Mouse (Mus musculus) inflammation-experienced regulatory T-cells, adult 6 months (primary cell): ENCODE results near the gene Egfem1. TPM values are rescaled to one million over a fixed set of nuclear protein-coding genes. Genes with fewer than 3 reads are reported as not detected.

Source experiments
- ATAC-seq: one replicate; pipeline ENCODE4 v1.8.0; 2017
- polyA plus RNA-seq, 3 experiments: library from polyadenylated mRNA; unstranded; fragments of 100-300 nt; shearing (Covaris generic); gene quantifications; one replicate each; pipeline ENCODE4 v1.2.1; 2017

Gene Egfem1
- polyA plus RNA-seq, 3 experiments from 2014 or later, result not detected

DNA sequence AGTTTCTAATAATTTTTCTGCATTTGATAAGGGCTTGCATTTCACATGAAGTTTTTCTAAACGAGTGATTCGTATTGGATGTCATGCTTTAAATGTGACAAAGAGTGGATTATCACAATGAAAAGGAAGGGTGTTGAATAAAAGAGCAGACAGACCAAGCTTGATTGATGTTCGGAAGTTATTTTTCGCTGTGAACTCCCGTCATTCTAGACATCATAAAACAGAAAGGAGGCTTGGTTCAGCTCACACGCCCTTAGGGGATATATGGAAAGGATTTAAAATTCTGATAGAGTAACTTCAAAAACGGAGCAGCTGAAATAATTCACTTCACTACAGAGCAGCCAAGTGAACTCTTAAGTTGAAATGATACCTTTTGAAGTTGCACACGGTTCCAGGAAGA is 285.1 kb downstream of the Egfem1 start:
- ATAC-seq, result no peak

DNA sequence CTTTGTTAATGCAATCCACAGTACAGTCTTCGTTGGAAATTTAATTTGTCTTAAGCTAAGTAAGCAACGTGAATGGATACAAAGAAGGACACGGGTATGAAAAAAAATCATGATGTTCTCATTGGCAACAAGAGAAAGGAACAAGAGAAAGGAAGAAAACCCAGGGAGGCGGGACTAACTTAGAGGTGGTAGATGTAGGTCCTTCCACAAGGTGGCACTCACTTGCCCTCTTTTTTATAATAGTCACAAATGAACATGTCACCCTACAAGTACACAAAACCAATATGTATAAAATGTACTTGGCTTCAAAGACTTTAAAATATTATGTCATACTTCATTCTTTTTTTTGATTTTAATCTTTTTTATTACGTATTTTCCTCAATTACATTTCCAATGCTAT is 288.7 kb downstream of the Egfem1 start:
- ATAC-seq, result no peak

- no peak for ATAC-seq
Observed at GRCm38 (mm10) chr3:29381255-29381654, 299.4 kb downstream of the Egfem1 start.

- ATAC-seq, result no peak
Observed at GRCm38 (mm10) chr3:29399064-29399463, 317.2 kb downstream of the Egfem1 start.

DNA sequence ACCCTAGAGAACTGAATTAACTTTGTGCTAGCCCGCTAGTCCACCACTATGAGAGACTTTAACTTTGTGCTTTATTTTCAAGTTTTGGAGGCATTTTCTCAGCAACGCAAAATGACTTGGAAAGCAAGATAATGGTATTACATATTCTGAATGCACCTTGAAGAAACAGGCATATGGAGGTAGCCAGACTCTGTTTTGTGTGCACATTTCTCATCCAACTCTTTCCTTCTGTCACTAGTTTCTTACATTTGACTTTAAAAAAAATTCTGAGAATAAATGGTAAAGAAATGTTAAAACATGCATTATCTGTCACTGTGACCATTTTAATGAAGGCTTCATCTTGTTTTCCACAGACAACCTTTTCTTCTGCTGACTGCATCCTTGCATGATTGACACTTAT is 339.8 kb downstream of the Egfem1 start:
- no peak for ATAC-seq

DNA sequence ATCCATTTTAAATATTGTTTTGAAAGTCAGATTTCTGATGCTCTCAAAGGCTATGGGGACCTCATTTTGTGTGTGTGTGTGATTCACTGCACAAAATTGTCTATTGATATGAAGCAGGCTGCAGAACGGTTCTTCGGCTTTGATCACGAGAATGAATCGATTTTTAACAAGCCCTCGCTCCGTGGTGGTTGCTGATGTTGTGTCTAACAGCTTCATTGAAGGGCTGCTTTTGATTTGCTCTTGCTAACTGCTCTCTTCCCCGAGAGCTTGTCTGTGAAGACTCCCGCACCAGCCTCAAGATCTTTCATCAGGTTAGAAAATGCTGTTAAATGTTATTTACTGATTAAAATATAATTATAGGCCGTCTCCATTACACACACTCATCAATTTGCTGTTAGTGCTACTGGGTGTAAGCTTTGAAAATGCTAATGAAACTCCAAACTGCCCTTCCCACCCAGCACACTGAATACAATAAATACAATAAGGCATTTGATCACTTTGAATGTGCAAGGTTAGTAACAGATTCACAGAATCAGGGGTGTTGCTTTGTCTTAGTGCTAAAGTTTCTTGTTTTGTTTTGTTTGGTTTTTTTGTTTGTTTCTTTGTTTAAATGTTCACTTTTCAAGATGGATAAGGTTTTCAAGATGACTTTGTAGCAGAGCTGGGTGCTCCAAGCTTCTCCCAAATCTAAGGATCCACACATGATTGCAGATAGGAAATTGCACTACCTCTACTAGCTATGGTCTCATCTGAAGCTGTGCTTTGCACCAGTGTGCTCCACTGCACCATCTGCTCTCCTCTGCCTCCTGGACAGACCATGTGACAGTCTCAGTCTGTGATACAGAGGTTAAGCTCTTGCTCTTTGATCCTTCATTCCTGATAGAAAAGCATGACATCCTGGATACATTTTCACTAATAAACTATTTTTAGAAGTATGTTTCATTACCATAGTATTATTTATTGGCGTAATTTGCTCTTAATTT is 350.6 kb downstream of the Egfem1 start:
- no peak for ATAC-seq

GRCm38 (mm10) chr3:29443024-29443423 is 361.2 kb downstream of the Egfem1 start:
- ATAC-seq, result no peak

DNA sequence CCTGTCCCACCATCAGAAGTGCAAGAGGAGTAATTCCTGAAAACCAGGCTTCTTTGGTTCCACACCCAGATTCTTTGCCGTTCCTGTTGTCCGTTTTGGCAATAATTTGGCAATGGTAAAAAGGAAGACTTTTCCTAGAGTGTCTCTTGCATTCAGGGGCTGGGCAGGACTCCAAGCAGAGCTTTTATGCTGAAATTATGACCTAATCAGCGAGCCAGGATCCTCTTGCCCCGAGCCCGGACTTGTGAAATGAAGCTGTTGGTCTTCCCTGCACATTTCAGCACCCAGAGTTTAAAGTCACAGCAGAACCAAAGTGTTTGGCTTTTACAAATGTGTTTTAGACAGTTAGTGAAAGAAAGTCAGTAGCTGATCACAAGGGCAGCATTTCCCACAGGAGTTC is 362.8 kb downstream of the Egfem1 start:
- ATAC-seq, result no peak

DNA sequence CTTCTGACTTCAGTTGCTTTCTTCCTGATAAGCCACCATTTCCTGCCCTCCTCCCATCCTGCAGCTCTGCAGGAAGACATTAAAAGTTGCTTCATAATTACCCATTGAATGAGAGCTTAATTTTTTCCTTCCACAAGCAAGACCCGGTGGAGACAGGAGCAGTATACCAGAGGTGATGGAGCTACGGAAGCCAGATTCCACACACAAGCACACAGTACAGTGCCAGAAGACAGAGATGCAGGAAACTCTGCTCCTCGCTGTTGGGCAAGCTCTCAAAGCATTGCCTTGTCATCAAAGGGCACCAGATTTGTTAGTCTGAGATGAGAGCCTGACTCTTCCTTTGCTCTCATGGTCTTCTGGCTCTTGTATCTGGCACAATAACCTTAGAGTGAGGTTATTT is 364.3 kb downstream of the Egfem1 start:
- ATAC-seq, result no peak

- ATAC-seq, result no peak
Observed at GRCm38 (mm10) chr3:29448829-29449406, 367.1 kb downstream of the Egfem1 start.

DNA sequence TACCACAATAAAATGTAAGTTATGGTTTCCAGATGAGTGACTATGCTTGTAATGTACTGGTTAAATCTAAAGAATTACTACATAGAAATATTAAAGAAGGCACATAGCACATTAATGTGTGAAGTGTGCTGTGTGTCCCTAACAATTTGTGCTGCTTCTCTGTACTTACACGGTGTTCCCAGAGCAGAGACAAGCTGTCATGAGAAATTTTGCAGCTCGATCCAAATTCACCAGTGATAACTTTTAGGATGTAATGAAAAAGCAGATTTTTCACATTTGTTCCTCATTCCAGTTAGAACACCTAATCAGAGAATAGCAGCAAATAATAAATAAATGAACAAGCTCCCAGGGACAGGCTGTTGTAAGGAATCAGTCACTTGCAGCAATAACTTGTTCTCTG is 416.4 kb downstream of the Egfem1 start:
- ATAC-seq, result no peak

GRCm38 (mm10) chr3:29499188-29499587 is 417.4 kb downstream of the Egfem1 start:
- ATAC-seq, result no peak

DNA sequence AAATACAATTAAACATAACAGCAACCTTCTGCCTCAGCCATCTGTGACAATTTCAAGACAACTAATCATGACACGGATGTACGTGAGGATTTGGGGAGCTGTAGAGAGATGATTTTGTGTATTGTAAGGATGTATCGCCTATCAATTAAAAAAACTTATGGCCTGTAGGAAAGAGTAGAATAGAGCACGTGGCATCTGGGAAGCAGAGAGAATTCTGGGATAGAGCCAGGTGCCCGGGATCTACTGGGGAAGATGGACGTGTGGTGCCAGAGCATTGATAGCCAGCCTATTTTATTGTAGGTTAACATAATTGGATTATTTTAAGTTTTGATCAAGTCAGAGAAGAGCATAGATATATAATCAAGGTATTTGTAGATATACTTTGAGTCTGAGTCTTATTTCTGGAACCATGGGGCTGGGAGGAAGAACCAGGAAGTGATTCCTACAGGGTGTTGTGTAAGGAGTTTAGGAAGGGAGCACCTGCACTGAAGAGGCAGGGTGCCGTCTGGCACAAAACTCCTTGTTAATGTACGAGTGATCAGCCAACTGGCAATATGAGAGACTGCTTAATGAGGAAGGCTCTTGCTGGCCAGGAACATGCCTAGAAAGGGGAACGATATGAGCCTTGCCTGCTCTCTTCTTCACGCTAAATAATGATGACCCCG is 443.6 kb downstream of the Egfem1 start:
- no peak for ATAC-seq

GRCm38 (mm10) chr3:29525963-29526301 is 444.1 kb downstream of the Egfem1 start:
- no peak for ATAC-seq

DNA sequence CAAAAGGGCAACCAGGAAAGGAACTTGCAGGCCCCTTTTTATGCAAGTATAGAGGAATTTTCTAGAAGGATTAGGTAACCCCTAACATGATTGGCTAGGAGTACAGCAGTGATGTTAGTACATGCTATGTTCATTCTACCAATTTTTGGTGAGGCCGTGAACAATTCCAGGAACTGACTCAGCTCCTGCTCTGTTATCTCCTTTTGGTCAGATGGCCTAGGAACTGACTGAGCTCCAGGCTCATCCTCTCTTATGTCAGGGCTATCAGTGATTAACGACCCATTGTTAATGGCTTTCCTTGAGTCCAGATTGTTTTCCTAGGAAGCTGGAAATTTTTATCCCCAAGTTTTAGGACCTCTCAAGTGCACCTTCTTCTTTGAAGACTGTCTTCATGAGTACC is 457.4 kb downstream of the Egfem1 start:
- ATAC-seq, result no peak

DNA sequence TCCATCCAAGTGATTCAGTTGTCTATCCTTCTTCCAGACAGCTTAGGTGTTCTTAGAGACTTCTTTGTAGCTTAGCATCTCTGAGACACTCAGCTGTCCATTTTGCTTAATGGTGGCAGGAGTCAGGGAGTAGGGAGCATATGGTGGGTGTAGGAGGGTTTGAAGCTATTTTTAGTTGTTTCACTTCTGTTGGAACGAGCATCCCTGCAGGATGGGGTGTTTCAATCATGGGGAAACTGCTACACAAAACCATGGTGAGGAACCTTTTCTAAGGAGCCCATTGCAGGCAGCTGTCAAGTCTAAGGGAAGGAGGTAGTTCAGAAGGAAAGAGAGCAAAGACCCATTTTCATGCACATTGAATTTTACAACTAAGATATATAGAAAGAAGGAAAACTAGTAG is 458.1 kb downstream of the Egfem1 start:
- ATAC-seq, result no peak

DNA sequence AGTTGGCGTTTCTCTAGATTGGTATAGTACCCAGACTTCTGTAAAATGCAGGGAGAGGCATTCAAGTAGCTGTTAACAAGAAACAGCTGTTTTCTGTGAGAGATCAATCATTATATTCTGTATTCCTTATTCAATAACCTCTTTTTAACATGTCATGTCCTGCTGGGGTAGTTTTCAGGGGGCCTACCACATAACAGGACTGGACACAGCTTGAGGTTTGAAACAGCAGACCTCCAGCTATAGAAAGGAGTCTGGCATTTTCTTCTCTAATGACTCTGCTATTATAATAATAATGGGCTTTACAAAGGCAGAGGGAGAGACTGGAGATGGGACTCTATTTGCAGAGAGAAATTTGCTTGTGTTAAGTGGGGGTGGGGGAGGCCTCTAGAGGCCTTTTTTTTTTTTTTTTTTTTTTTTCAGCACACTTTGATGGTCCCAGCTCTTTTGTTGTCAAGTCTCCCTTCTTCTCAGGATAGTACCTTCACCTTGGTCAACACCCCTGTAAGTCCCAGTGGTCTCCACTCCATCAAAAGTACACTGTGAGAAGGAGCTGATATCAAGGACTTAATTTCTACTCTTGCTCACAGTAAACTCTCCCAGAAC is 459.8 kb downstream of the Egfem1 start:
- no peak for ATAC-seq

- no peak for ATAC-seq
Observed at GRCm38 (mm10) chr3:29544056-29544455, 462.2 kb downstream of the Egfem1 start.

- ATAC-seq, result no peak
Observed at GRCm38 (mm10) chr3:29563171-29563570, 481.3 kb downstream of the Egfem1 start.

DNA sequence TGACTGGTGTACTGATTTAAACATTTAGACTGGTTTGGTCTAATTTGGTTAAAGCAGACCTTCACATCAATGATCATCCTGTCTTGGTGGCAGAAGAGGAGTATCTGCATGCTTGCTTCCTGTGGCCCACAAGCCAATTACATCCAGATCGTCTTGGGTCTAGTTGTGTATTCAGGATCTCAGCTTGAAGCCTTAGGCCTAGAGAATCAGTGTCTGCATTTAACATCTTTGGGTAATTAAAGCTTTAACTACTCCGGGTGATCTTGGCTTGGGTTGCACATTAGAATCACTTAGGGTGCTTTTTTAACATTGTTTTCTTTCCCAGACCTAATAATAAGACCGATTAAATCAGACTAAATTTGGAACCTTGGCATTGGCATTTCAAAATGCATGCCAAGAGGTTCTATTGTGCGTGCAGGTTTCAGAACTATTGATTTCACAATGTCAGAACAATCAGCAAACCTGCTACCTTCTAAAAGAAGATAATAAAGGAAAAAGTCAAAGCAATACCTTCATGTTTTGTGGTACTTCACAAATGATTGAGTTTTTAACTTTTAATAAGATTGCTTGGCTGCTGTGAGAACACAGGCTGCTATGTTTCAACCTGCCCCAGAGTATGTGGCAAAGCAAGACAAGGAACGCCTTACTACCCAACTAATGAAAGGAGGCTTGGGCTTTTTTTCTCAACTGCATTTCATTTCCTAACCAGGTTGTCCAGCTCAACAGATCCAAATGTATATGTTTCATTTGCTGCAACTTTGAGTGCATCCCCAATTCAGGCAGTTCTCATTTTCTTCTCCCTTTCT is 496.4 kb downstream of the Egfem1 start:
- no peak for ATAC-seq

GRCm38 (mm10) chr3:29582749-29583148 is 500.9 kb downstream of the Egfem1 start:
- ATAC-seq, result no peak

DNA sequence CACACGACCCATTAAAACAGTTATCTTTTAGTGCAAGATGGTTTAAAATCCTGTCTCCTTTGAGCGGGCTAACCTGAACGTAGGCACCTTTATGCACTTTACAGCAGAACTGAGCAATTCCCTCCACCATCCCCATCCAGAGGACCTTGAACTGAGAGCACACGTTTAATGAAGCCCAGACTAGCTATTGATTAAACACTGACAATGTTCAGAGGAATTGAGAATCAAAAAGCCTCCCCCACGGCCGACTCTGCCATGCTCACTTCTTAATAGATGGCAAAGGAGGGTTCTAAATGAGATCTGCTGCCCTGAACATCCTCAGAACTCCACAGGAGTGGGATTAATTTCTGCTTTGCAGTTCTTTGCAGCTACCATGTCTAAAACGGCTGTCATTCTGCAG is 520.3 kb downstream of the Egfem1 start:
- no peak for ATAC-seq
